Mouse (Mus musculus): ENCODE data around the gene Olfr822.
"Not testable (repeated sequence)": the region's sequence is repeated elsewhere in the genome, so short reads cannot be mapped to it uniquely, and the experiment has no call there.

Olfr822 gene

GRCm38 (mm10) chr10:130070910-130071309 lies at the start of gene Olfr822:
TSS of gene Olfr822 (plus strand) at chr10:130071210.
- no peak for DNase-seq (ENCODE audit: low spot score)

DNA sequence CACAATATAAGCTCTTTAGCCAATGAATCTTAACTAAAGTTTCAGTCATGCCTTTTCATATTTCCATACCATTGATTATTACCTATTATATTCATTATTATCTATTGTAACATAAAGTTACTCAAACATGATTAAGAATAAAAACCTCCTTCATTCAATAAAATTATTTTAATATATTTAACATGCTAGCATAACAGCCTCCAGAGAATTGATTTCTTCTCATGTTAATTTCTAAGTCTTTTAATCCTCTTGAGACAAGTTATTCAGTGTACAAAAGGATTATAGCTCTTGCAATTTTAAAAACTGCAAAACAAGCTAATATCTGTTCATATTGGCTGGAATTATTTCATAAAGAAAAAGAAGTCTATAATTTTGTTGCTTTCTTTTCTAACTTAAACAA lies 41.0 kb upstream of the Olfr822 start, which contains the start of gene Olfr821:
Gene Olfr821 (plus strand): TSS at position 301 of the 400 bp plus-strand sequence.
- no peak for DNase-seq (ENCODE audit: low spot score)

GRCm38 (mm10) chr10:130037096-130037495 lies 33.9 kb upstream of the Olfr822 start:
- DNase-seq (ENCODE audit: low spot score), result no peak

DNA sequence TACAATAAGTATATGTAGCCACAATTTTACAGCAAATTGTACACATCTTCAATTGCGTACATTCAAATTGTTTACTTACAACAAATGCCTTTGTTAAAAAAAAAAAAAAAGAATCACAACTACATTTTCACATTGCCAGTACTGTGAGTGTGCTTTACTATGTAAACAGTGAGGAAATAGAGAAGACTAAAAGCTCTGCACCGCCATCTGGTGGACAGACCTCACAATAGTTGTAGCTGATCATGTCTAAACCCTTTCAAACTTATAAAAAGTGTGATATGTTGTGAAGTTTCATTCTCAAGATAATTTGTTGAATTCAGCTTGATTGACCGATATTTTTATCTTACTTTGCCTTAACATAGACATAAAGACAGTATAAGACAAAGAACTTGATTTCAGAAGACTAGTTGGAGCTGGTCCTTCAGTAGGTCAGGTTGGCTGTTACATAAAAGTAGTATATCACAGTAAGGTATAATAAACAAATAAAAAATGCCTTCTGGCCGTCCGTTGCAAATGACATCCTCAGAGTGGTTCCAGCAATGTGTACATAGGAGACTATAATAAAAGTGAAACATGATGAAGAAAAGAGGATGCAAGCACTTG lies 21.9 kb downstream of the Olfr822 start:
- DNase-seq (ENCODE audit: low spot score), result peak; percentile 20

DNA sequence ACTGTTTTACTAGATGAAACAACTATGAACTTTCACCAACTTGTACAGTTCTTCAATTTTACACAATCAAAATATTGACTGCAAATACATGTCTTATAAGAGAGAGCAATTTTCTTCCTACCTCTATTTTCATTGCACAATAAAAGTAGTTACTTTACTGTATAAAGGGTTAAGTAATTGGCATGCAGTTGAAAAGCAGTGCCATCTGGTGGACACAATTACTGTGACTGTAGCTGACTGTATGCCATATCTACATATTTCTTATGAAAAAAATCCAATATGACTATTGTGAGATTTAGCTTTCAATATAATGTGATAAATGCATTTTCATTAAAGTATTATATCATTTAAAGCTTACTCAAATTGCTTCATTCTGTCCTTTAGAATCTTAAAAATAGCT lies 25.1 kb downstream of the Olfr822 start:
- DNase-seq (ENCODE audit: low spot score), result no peak

DNA sequence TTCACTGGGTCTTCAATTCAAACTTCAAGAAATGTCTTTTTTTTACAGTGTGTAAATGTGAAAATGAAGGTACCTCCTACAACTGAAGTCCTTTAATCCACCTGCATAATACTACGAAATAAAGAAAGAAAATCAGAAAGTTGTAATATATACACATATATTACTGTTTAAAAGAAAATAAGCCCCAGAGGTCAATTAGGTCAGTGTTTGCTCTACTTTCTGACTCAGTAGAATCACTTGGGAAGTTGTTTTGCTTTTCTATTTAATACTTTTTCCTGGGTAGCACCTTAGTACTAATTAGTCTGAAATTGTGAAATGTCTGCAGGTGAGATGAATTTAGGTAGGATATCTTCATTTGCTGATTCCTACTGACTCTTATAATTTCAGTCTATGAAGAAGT lies 44.3 kb downstream of the Olfr822 start, which contains the start of gene Olfr823:
Gene Olfr823 (minus strand): TSS at position 101 of the 400 bp plus-strand sequence.
- not testable (repeated sequence) for DNase-seq (ENCODE audit: low spot score)

DNA sequence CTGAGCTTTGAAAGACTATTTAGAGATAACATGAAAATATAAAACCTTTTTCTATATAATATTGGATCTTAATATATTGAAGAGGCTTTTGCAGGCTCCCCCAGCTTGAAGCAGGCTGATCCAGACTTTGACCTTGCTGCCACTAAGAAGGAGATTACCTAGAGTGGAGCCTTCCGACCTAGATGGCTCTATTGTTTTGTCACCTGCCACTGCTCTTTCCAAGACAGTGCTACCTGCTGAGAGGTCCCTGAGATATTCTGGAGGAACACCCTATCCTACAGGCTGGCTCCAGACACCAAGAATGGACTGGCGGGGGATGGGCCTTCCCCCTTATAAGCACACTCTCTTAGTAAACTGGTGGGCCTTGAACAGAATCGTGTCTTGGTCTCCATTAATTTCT lies 45.0 kb downstream of the Olfr822 start:
- not testable (repeated sequence) for DNase-seq (ENCODE audit: low spot score)
